Mouse (Mus musculus) lung, embryonic 14.5 days (tissue): ENCODE measurements around the gene Frmd4b. TPM values are rescaled to one million over a fixed set of nuclear protein-coding genes. Genes with fewer than 3 reads are reported as not detected.

Source experiments
- ATAC-seq: fragments of 200-750 bp; cut with Nextera tagmentation; 2 replicates; pipeline ENCODE4 v1.8.0; 2017; ENCODE audit warnings: mild to moderate bottlenecking, moderate TSS enrichment, moderate library complexity; ENCODE audit not compliant: insufficient read depth
- DNase-seq: peaks from one replicate; pipeline ENCODE4 v3.0.0-alpha.2; 2015
- H3K27ac ChIP-seq: fragments of 300-500 bp; sonication (generic); 2 replicates; pipeline ENCODE4 v1.5.1; 2014; ENCODE audit warnings: low read depth, mild to moderate bottlenecking, moderate library complexity
- H3K27me3 ChIP-seq: fragments of 300-500 bp; sonication (generic); 2 replicates; pipeline ENCODE4 v1.6.1; 2014; ENCODE audit warnings: low read length, control low read depth; ENCODE audit not compliant: insufficient read depth
- H3K36me3 ChIP-seq: fragments of 300-500 bp; sonication (generic); 2 replicates; pipeline ENCODE4 v1.6.1; 2014; ENCODE audit warnings: control low read depth; ENCODE audit not compliant: insufficient read depth
- H3K4me1 ChIP-seq: fragments of 300-500 bp; sonication (generic); 2 replicates; pipeline ENCODE4 v1.6.1; 2014; ENCODE audit warnings: antibody characterized with exemption, control low read depth; ENCODE audit not compliant: insufficient read depth
- H3K4me2 ChIP-seq: fragments of 300-500 bp; sonication (generic); 2 replicates; pipeline ENCODE4 v1.6.1; 2014; ENCODE audit warnings: mild to moderate bottlenecking
- H3K4me3 ChIP-seq: fragments of 300-500 bp; sonication (generic); 2 replicates; pipeline ENCODE4 v1.5.1; 2014; ENCODE audit warnings: low read depth, low read length
- H3K9ac ChIP-seq: fragments of 300-500 bp; sonication (generic); 2 replicates; pipeline ENCODE4 v1.6.1; 2014
- H3K9me3 ChIP-seq: fragments of 300-500 bp; sonication (generic); 2 replicates; pipeline ENCODE4 v1.6.1; 2016; ENCODE audit warnings: low read depth, low read length, control low read depth
- CTCF ChIP-seq: IDR thresholded peaks from 2 replicates; pipeline ENCODE4 v1.5.1; 2016; ENCODE audit warnings: antibody characterized with exemption, low read depth
- WGBS: fragments of 180-500 bp; shearing (Covaris S2); extraction: QIAGEN DNeasy Blood & Tissue Kit; methylation state at CpG from one replicate; pipeline ENCODE4 v1.1.7; 2014; 5-methylcytosine and 5-hydroxymethylcytosine counted together
- polyA plus RNA-seq: library from polyadenylated mRNA; unstranded; fragments of >200 nt; fragmentation: Nextera tagmentation; extraction: Ambion mirVana; gene quantifications from 2 replicates; pipeline ENCODE4 v1.2.1, GENCODE M21; 2014

Gene Frmd4b
- polyA plus RNA-seq, 1 experiment from 2014 or later = 20.8 TPM

DNA sequence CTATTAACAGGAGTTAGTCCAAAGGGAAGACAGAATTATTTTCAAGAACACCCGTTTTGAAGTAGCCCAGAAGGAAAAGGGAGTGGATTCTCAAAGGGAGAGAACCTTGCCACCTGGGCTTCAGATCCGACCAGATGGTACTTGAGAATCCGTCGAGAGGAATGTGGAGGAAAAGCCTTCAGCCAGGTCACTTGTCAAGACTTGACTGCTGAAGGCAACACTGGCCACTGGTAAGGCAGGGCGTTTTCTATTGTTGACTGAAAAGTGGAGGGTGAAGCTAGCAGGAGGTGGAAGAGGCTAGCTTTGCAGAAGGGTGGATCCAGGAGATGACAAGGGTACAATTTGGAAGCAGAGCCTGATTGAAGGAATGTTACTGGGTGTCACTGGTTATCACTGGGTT is 324.4 kb downstream of the Frmd4b start:
- no peak for DNase-seq
- no peaks in the 10 kb centered on the region for H3K9me3 ChIP-seq
- H3K9ac ChIP-seq = no peak overlapping the region
- no peaks in the 10 kb centered on the region; the same call in 1 of the 2 replicates for H3K4me1 ChIP-seq
- peak overlapping the region; percentile 51; the same call in 1 of the 2 replicates for H3K27ac ChIP-seq
- WGBS = 55% methylated on average over 5 of the region's 5 CpGs
- peaks cover 31% of the 10 kb centered on the region for H3K36me3 ChIP-seq
- no peaks in the 10 kb centered on the region for H3K27me3 ChIP-seq
- no peak overlapping the region for H3K4me2 ChIP-seq
- no peak for ATAC-seq
- TF ChIP-seq CTCF = no peak
- no peak overlapping the region for H3K4me3 ChIP-seq

DNA sequence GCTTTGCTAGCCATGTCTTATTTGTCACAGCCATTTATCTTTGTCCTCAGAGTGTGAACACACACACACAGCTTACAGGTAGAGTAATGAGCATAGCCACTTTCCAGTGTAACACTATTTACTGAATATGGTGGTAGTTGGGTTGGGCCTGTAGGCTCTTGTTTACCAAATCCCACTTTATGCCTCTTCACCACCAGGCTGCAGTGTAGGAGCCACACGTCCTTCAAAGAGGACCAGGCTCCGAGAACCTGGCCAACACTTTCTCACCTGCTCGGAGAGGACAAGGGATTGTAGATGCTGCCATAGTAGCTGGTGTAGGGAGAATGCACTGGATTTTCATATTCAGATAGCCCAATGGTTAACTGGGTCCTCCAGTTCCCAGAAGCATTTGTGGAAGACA is 325.2 kb downstream of the Frmd4b start:
- 73% methylated on average over 3 of the region's 3 CpGs for WGBS
- Histone ChIP-seq H3K4me3 (no peak overlapping the region), H3K27me3 (no peaks in the 10 kb centered on the region), H3K4me1 (no peaks in the 10 kb centered on the region; the same call in 1 of the 2 replicates), H3K9ac (no peak overlapping the region), H3K27ac (no peak overlapping the region), H3K36me3 (peaks cover 36% of the 10 kb centered on the region), H3K4me2 (no peak overlapping the region), H3K9me3 (no peaks in the 10 kb centered on the region)
- no peak for ATAC-seq
- no peak for DNase-seq
- TF ChIP-seq CTCF = no peak

DNA sequence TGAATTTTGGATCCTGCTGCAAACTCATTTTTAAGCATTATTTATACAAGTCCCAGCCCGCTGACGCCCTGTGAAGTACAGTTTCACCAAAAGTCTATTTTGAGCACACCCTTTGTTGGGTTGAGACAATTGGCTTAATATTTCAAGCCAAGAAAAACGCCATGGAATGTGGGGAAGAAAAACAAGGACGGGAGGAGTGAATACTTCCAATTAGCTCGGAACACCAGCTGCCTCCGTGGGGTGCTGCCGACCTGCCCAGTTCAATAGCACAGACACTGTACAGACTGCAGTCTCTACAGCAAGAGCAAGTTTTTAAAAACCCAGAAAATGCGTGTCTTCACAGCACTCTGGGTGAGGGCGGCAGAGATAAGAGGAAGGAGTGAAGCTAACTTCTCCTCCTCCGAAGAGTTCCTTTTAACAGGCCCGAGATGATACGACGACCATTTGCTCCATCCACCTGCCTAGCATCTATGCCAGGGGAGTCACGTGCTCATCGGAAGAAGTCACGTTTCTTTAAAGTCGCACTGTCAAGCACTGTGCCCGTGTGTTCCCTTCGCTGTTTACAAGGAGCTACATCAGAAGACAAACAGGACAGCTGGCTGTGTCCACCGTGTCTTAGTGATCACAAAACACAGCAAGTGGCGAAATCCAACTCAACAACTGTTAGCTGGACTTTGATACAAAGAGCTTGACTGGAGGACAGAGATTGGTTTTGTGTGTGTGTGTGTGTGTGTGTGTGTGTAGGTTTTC is 326.0 kb downstream of the Frmd4b start:
- 67% methylated on average over 21 of the region's 21 CpGs for WGBS
- H3K27ac ChIP-seq = peak overlapping the region; percentile 5; the same call in 1 of the 2 replicates
- no peak for DNase-seq

DNA sequence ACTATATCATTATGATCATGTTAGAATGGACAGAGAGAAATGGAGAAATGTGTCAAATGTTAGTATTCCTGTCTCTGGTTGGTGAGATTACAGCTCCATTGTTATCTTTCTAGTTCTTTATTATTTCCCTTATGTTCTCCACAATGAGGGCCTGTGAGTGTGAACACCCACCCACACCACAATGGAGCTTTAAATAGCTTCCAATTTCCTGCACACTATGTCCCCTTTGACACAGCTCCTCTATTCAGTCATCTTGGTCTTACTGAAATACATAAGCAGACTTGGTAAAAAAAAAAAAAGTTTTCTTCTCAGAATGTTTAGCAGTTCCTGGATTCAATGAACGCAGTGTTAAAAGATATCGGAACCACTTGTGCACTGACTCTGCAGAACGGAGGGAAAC is 326.7 kb downstream of the Frmd4b start:
- H3K4me3 ChIP-seq = no peak overlapping the region
- no peak overlapping the region for H3K9ac ChIP-seq
- 33% methylated on average over 3 of the region's 3 CpGs for WGBS
- no peaks in the 10 kb centered on the region for H3K9me3 ChIP-seq
- H3K27me3 ChIP-seq = no peaks in the 10 kb centered on the region
- peak overlapping the region; percentile 5; the same call in 1 of the 2 replicates for H3K27ac ChIP-seq
- H3K4me2 ChIP-seq = no peak overlapping the region
- no peaks in the 10 kb centered on the region; the same call in 1 of the 2 replicates for H3K4me1 ChIP-seq
- no peak for DNase-seq
- TF ChIP-seq CTCF = no peak
- H3K36me3 ChIP-seq = peaks cover 31% of the 10 kb centered on the region
- no peak for ATAC-seq

More for the DNA sequence above, 326.0 kb downstream of the Frmd4b start:
- H3K36me3 ChIP-seq = peaks cover 34% of the 10 kb centered on the region
- ATAC-seq = no peak
- no peaks in the 10 kb centered on the region for H3K9me3 ChIP-seq
- no peaks in the 10 kb centered on the region for H3K27me3 ChIP-seq
- H3K4me1 ChIP-seq = no peaks in the 10 kb centered on the region; the same call in 1 of the 2 replicates
- no peak overlapping the region for H3K4me2 ChIP-seq
- no peak overlapping the region for H3K4me3 ChIP-seq
- no peak overlapping the region for H3K9ac ChIP-seq
- no peak for TF ChIP-seq CTCF

DNA sequence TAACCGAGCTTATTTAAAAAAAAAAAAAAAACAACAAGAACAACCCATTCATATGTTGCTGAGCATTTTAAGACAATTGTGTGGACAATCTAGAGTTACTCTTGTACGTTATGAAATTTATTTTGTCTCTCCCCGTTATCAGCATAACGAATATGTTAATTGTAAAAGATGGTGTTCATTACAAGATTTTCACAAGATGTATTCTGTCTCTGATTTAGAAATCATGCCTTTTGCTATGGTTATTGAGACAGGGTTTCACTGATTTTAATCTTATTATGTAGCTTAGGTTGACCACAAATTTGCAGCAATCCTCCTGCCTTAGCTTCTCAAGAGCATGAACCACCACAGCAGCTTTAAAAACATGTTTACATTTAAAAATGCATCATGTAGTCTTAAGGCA is 327.5 kb downstream of the Frmd4b start:
- no peak overlapping the region for H3K4me3 ChIP-seq
- no peaks in the 10 kb centered on the region; the same call in 1 of the 2 replicates for H3K4me1 ChIP-seq
- no peak overlapping the region for H3K27ac ChIP-seq
- 88% methylated on average over 4 of the region's 4 CpGs for WGBS
- no peaks in the 10 kb centered on the region for H3K27me3 ChIP-seq
- ATAC-seq (no peak), DNase-seq (no peak)
- no peak overlapping the region for H3K9ac ChIP-seq
- H3K36me3 ChIP-seq = peaks cover 24% of the 10 kb centered on the region; the same call in 1 of the 2 replicates
- H3K9me3 ChIP-seq = no peaks in the 10 kb centered on the region
- no peak overlapping the region for H3K4me2 ChIP-seq
- no peak for TF ChIP-seq CTCF

DNA sequence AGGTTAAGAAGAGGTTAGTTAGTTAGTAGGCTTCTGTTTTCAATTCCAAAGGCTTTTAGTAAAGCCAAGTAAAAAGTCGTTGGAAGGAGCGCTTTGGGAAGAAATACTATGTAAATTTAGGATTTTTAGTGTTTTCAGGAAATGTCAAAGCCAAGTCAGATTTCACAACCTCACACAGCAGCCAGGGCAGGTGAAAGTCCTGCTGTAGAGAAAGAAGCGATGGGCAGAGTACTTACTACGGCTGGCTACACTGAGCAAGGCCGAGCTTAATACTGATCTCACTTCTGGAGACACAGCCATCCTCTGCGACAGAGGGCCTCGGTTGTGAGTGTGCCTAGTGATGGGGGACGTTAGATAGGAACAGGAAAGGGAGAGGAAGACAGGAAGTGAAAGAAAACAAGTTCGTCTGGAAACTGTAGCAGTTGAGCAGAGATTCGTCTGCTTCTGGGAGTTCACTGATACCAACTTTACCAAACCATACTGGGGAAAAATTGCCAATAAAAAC is 328.0 kb downstream of the Frmd4b start:
- Histone ChIP-seq H3K36me3 (peaks cover 24% of the 10 kb centered on the region; the same call in 1 of the 2 replicates), H3K9me3 (no peaks in the 10 kb centered on the region), H3K4me3 (no peak overlapping the region), H3K9ac (no peak overlapping the region), H3K27me3 (no peaks in the 10 kb centered on the region), H3K4me1 (no peaks in the 10 kb centered on the region; the same call in 1 of the 2 replicates), H3K4me2 (no peak overlapping the region), H3K27ac (no peak overlapping the region; the same call in 1 of the 2 replicates)
- no peak for TF ChIP-seq CTCF
- 51% methylated on average over 10 of the region's 10 CpGs for WGBS
- no peak for ATAC-seq
- no peak for DNase-seq
